Mouse (Mus musculus): ENCODE data around the gene Plppr4.

The Plppr4 gene

GRCm38 (mm10) chr3:117360528-117360927, at the start of gene Plppr4:
Gene Plppr4 (minus strand): TSS chr3:117360876.
- DNase-seq = no peak

GRCm38 (mm10) chr3:117405821-117406220, 45.1 kb upstream of the Plppr4 start:
- DNase-seq = no peak

GRCm38 (mm10) chr3:117403740-117404139, 43.1 kb upstream of the Plppr4 start:
- no peak for DNase-seq

GRCm38 (mm10) chr3:117366041-117366440, 5.4 kb upstream of the Plppr4 start:
- DNase-seq = no peak

GRCm38 (mm10) chr3:117359686-117360521, 772 bp downstream of the Plppr4 start:
- no peak for DNase-seq

- no peak for DNase-seq
These were observed 1.6 kb downstream of the Plppr4 start for GRCm38 (mm10) chr3:117358981-117359628.

- DNase-seq = no peak
These were observed 3.3 kb downstream of the Plppr4 start for GRCm38 (mm10) chr3:117357367-117357766.

GRCm38 (mm10) chr3:117353940-117354339, 6.7 kb downstream of the Plppr4 start:
- no peak for DNase-seq

GRCm38 (mm10) chr3:117346351-117346750, 14.3 kb downstream of the Plppr4 start:
- no peak for DNase-seq

GRCm38 (mm10) chr3:117331502-117331901, 29.2 kb downstream of the Plppr4 start:
- DNase-seq = no peak

GRCm38 (mm10) chr3:117329485-117329884, 31.2 kb downstream of the Plppr4 start:
- DNase-seq = no peak

GRCm38 (mm10) chr3:117326551-117326950, 34.1 kb downstream of the Plppr4 start:
- no peak for DNase-seq

GRCm38 (mm10) chr3:117319671-117320070, 41.0 kb downstream of the Plppr4 start:
- no peak for DNase-seq

- DNase-seq = no peak
These were observed 47.3 kb downstream of the Plppr4 start for GRCm38 (mm10) chr3:117313339-117313738.

GRCm38 (mm10) chr3:117312097-117312496, 48.6 kb downstream of the Plppr4 start:
- no peak for DNase-seq

- DNase-seq = no peak
These were observed 49.8 kb downstream of the Plppr4 start for GRCm38 (mm10) chr3:117310801-117311368.

GRCm38 (mm10) chr3:117309580-117309910, 51.1 kb downstream of the Plppr4 start:
- no peak for DNase-seq

- no peak for DNase-seq
These were observed 51.6 kb downstream of the Plppr4 start for GRCm38 (mm10) chr3:117308895-117309579.

- no peak for DNase-seq
These were observed 53.1 kb downstream of the Plppr4 start for GRCm38 (mm10) chr3:117307555-117307954.

- no peak for DNase-seq
These were observed 56.6 kb downstream of the Plppr4 start for GRCm38 (mm10) chr3:117304037-117304436.

- DNase-seq = no peak
These were observed 59.9 kb downstream of the Plppr4 start for GRCm38 (mm10) chr3:117300735-117301271.

GRCm38 (mm10) chr3:117297735-117298134, 62.9 kb downstream of the Plppr4 start:
- DNase-seq = no peak

GRCm38 (mm10) chr3:117294308-117294925, 66.3 kb downstream of the Plppr4 start:
- no peak for DNase-seq

Measured in thymus, postnatal 14 days (tissue).